Mouse (Mus musculus) embryonic fibroblast, embryonic 13.5 days (primary cell): ENCODE measurements around the gene Yipf1. TPM values are rescaled to one million over a fixed set of nuclear protein-coding genes. Genes with fewer than 3 reads are reported as not detected.
"Not testable (repeated sequence)": the region's sequence is repeated elsewhere in the genome, so short reads cannot be mapped to it uniquely, and the experiment has no call there.

Source experiments
- H3K27ac ChIP-seq: 2 replicates; pipeline ENCODE4 v1.5.1; 2012; ENCODE audit warnings: low read length, control low read depth, inconsistent platforms; ENCODE audit not compliant: insufficient read depth
- H3K4me1 ChIP-seq: 2 replicates; pipeline ENCODE4 v1.6.1; 2011; ENCODE audit warnings: low read length; ENCODE audit not compliant: control insufficient read depth, insufficient read depth
- H3K4me3 ChIP-seq: 2 replicates; pipeline ENCODE4 v1.5.1; 2011; ENCODE audit warnings: mild to moderate bottlenecking, control low read depth, low read length; ENCODE audit not compliant: insufficient read depth
- CTCF ChIP-seq: IDR thresholded peaks from 2 replicates; pipeline ENCODE4 v1.5.1; 2011; ENCODE audit warnings: mild to moderate bottlenecking, control low read depth, low read length, moderate library complexity, borderline replicate concordance; ENCODE audit not compliant: insufficient read depth
- POLR2A ChIP-seq: IDR thresholded peaks from 2 replicates; pipeline ENCODE4 v1.6.1; 2011; ENCODE audit warnings: low read depth, mild to moderate bottlenecking, control low read depth, low read length, moderate library complexity
- polyA plus RNA-seq: library from polyadenylated mRNA; stranded (reverse); fragments of >200 nt; gene quantifications from 2 replicates; pipeline ENCODE4 v1.2.4, GENCODE M21; 2011; ENCODE audit warnings: low read depth; ENCODE audit not compliant: missing spikeins, insufficient read length

Yipf1 gene
- polyA plus RNA-seq, 1 experiment, result 58.4 TPM

GRCm38 (mm10) chr4:107364190-107364639 lies 50.1 kb downstream of the Yipf1 start:
- no peak for TF ChIP-seq POLR2A
- TF ChIP-seq CTCF, result no peak
- Histone ChIP-seq H3K4me3 (no peak overlapping the region), H3K27ac (peak overlapping the region; percentile 30; the same call in 1 of the 2 replicates), H3K4me1 (peaks cover 3% of the 10 kb centered on the region; the same call in 1 of the 2 replicates)

- H3K4me1 ChIP-seq, H3K4me3 ChIP-seq, H3K27ac ChIP-seq: not testable (repeated sequence)
Observed at GRCm38 (mm10) chr4:107366408-107366807, 52.2 kb downstream of the Yipf1 start.

- peak within 1 kb of the TSS; percentile 73 for H3K27ac ChIP-seq
- peak; percentile 51 for TF ChIP-seq POLR2A
- TF ChIP-seq CTCF, result no peak
Observed at GRCm38 (mm10) chr4:107367567-107368314, 53.6 kb downstream of the Yipf1 start, which contains the start of gene Ndc1. Gene Ndc1, plus strand, starts transcription at chr4:107367784.

GRCm38 (mm10) chr4:107372304-107372703 lies 58.1 kb downstream of the Yipf1 start:
- peaks cover 13% of the 10 kb centered on the region for H3K4me1 ChIP-seq
- H3K27ac ChIP-seq, result no peak overlapping the region
- H3K4me3 ChIP-seq, result no peak overlapping the region
- TF ChIP-seq CTCF (no peak), POLR2A (no peak)

More at GRCm38 (mm10) chr4:107367567-107368314, 53.6 kb downstream of the Yipf1 start, which contains the start of gene Ndc1:
- Histone ChIP-seq H3K4me3 (peak within 1 kb of the TSS; percentile 80), H3K4me1 (peaks cover 6% of the 10 kb centered on the region; the same call in 1 of the 2 replicates)

GRCm38 (mm10) chr4:107374677-107375076 lies 60.5 kb downstream of the Yipf1 start:
- no peak overlapping the region for H3K27ac ChIP-seq
- no peak overlapping the region for H3K4me3 ChIP-seq
- H3K4me1 ChIP-seq, result peaks cover 12% of the 10 kb centered on the region
- TF ChIP-seq POLR2A (no peak), CTCF (no peak)

- Histone ChIP-seq H3K27ac (no peak overlapping the region), H3K4me1 (peaks cover 10% of the 10 kb centered on the region; the same call in 1 of the 2 replicates), H3K4me3 (no peak overlapping the region)
- TF ChIP-seq POLR2A, result no peak
- no peak for TF ChIP-seq CTCF
Observed at GRCm38 (mm10) chr4:107378954-107379353, 64.8 kb downstream of the Yipf1 start.

- Histone ChIP-seq H3K27ac (no peak overlapping the region), H3K4me3 (no peak overlapping the region), H3K4me1 (no peaks in the 10 kb centered on the region)
- TF ChIP-seq POLR2A, result no peak
- TF ChIP-seq CTCF, result no peak
Observed at GRCm38 (mm10) chr4:107380871-107381270, 66.7 kb downstream of the Yipf1 start.

GRCm38 (mm10) chr4:107387038-107387437 lies 72.9 kb downstream of the Yipf1 start:
- H3K27ac ChIP-seq, result no peak overlapping the region
- TF ChIP-seq POLR2A, result no peak
- TF ChIP-seq CTCF, result no peak
- H3K4me3 ChIP-seq, result no peak overlapping the region
- no peaks in the 10 kb centered on the region for H3K4me1 ChIP-seq

- TF ChIP-seq CTCF, result no peak
- no peak for TF ChIP-seq POLR2A
- Histone ChIP-seq H3K4me3 (no peak overlapping the region), H3K27ac (no peak overlapping the region), H3K4me1 (no peaks in the 10 kb centered on the region)
Observed at GRCm38 (mm10) chr4:107387465-107387864, 73.3 kb downstream of the Yipf1 start.

- TF ChIP-seq CTCF (no peak), POLR2A (no peak)
- H3K4me1 ChIP-seq, result no peaks in the 10 kb centered on the region
- H3K4me3 ChIP-seq, result no peak overlapping the region
- no peak overlapping the region for H3K27ac ChIP-seq
Observed at GRCm38 (mm10) chr4:107388291-107388690, 74.1 kb downstream of the Yipf1 start.

- no peak for TF ChIP-seq CTCF
- TF ChIP-seq POLR2A, result no peak
- H3K4me3 ChIP-seq, result no peak overlapping the region
Observed at GRCm38 (mm10) chr4:107389345-107389744, 75.2 kb downstream of the Yipf1 start.

More at GRCm38 (mm10) chr4:107389345-107389744, 75.2 kb downstream of the Yipf1 start:
- Histone ChIP-seq H3K27ac (no peak overlapping the region), H3K4me1 (no peaks in the 10 kb centered on the region)
